Mouse (Mus musculus) lung, embryonic 14.5 days (tissue): ENCODE measurements around the gene Gm11361. TPM values are rescaled to one million over a fixed set of nuclear protein-coding genes. Genes with fewer than 3 reads are reported as not detected.

ENCODE experiments used
- ATAC-seq: fragments of 200-750 bp; cut with Nextera tagmentation; 2 replicates; pipeline ENCODE4 v1.8.0; 2017; ENCODE audit warnings: mild to moderate bottlenecking, moderate TSS enrichment, moderate library complexity; ENCODE audit not compliant: insufficient read depth
- DNase-seq: peaks from one replicate; pipeline ENCODE4 v3.0.0-alpha.2; 2015
- H3K27ac ChIP-seq: fragments of 300-500 bp; sonication (generic); 2 replicates; pipeline ENCODE4 v1.5.1; 2014; ENCODE audit warnings: low read depth, mild to moderate bottlenecking, moderate library complexity
- H3K27me3 ChIP-seq: fragments of 300-500 bp; sonication (generic); 2 replicates; pipeline ENCODE4 v1.6.1; 2014; ENCODE audit warnings: low read length, control low read depth; ENCODE audit not compliant: insufficient read depth
- H3K36me3 ChIP-seq: fragments of 300-500 bp; sonication (generic); 2 replicates; pipeline ENCODE4 v1.6.1; 2014; ENCODE audit warnings: control low read depth; ENCODE audit not compliant: insufficient read depth
- H3K4me1 ChIP-seq: fragments of 300-500 bp; sonication (generic); 2 replicates; pipeline ENCODE4 v1.6.1; 2014; ENCODE audit warnings: antibody characterized with exemption, control low read depth; ENCODE audit not compliant: insufficient read depth
- H3K4me2 ChIP-seq: fragments of 300-500 bp; sonication (generic); 2 replicates; pipeline ENCODE4 v1.6.1; 2014; ENCODE audit warnings: mild to moderate bottlenecking
- H3K4me3 ChIP-seq: fragments of 300-500 bp; sonication (generic); 2 replicates; pipeline ENCODE4 v1.5.1; 2014; ENCODE audit warnings: low read depth, low read length
- H3K9ac ChIP-seq: fragments of 300-500 bp; sonication (generic); 2 replicates; pipeline ENCODE4 v1.6.1; 2014
- H3K9me3 ChIP-seq: fragments of 300-500 bp; sonication (generic); 2 replicates; pipeline ENCODE4 v1.6.1; 2016; ENCODE audit warnings: low read depth, low read length, control low read depth
- CTCF ChIP-seq: IDR thresholded peaks from 2 replicates; pipeline ENCODE4 v1.5.1; 2016; ENCODE audit warnings: antibody characterized with exemption, low read depth
- WGBS: fragments of 180-500 bp; shearing (Covaris S2); extraction: QIAGEN DNeasy Blood & Tissue Kit; methylation state at CpG from one replicate; pipeline ENCODE4 v1.1.7; 2014; 5-methylcytosine and 5-hydroxymethylcytosine counted together
- polyA plus RNA-seq: library from polyadenylated mRNA; unstranded; fragments of >200 nt; fragmentation: Nextera tagmentation; extraction: Ambion mirVana; gene quantifications from 2 replicates; pipeline ENCODE4 v1.2.1, GENCODE M21; 2014

Gene Gm11361
- polyA plus RNA-seq = 3.0 and 6.1 TPM in 2 replicates

- ATAC-seq = no peak
- WGBS = 93% methylated on average over 3 of the region's 3 CpGs
- H3K9me3 ChIP-seq = no peaks in the 10 kb centered on the region
Measured at GRCm38 (mm10) chr13:28257228-28257627, at the start of gene Gm11361. Gm11361 (plus strand) TSS chr13:28257528.

GRCm38 (mm10) chr13:28264399-28264798 lies 7.1 kb downstream of the Gm11361 start:
- Histone ChIP-seq H3K4me3 (no peak overlapping the region), H3K4me2 (no peak overlapping the region), H3K4me1 (no peaks in the 10 kb centered on the region), H3K27ac (no peak overlapping the region), H3K9me3 (no peaks in the 10 kb centered on the region), H3K9ac (no peak overlapping the region), H3K36me3 (no peaks in the 10 kb centered on the region), H3K27me3 (no peaks in the 10 kb centered on the region)
- WGBS = 15% methylated on average over 1 of the region's 1 CpGs
- TF ChIP-seq CTCF = peak; percentile 52
- no peak for ATAC-seq
- DNase-seq = peak; percentile 57

More at GRCm38 (mm10) chr13:28257228-28257627, at the start of gene Gm11361:
- Histone ChIP-seq H3K4me2 (no peak within 1 kb of the TSS), H3K27ac (no peak within 1 kb of the TSS), H3K9ac (no peak within 1 kb of the TSS), H3K27me3 (no peaks in the 10 kb centered on the region), H3K4me1 (no peaks in the 10 kb centered on the region), H3K36me3 (no peaks in the 10 kb centered on the region), H3K4me3 (no peak within 1 kb of the TSS)
- DNase-seq = no peak
- no peak for TF ChIP-seq CTCF

GRCm38 (mm10) chr13:28287368-28287767 lies 30.0 kb downstream of the Gm11361 start:
- Histone ChIP-seq H3K36me3 (no peaks in the 10 kb centered on the region), H3K27ac (no peak overlapping the region), H3K4me2 (no peak overlapping the region), H3K4me3 (no peak overlapping the region), H3K4me1 (no peaks in the 10 kb centered on the region), H3K27me3 (no peaks in the 10 kb centered on the region), H3K9me3 (no peaks in the 10 kb centered on the region), H3K9ac (no peak overlapping the region)
- no peak for TF ChIP-seq CTCF
- 89% methylated on average over 3 of the region's 3 CpGs for WGBS
- ATAC-seq (no peak), DNase-seq (no peak)

- DNase-seq = no peak
- Histone ChIP-seq H3K27me3 (no peaks in the 10 kb centered on the region), H3K27ac (no peak overlapping the region), H3K4me2 (no peak overlapping the region), H3K9me3 (no peaks in the 10 kb centered on the region), H3K36me3 (no peaks in the 10 kb centered on the region), H3K9ac (no peak overlapping the region), H3K4me3 (no peak overlapping the region), H3K4me1 (no peaks in the 10 kb centered on the region)
- TF ChIP-seq CTCF = no peak
- ATAC-seq = no peak
- 82% methylated on average over 4 of the region's 4 CpGs for WGBS
Measured at GRCm38 (mm10) chr13:28294272-28294671, 36.9 kb downstream of the Gm11361 start.

GRCm38 (mm10) chr13:28294757-28295361 lies 37.5 kb downstream of the Gm11361 start:
- Histone ChIP-seq H3K27ac (no peak overlapping the region), H3K36me3 (no peaks in the 10 kb centered on the region), H3K4me2 (no peak overlapping the region), H3K4me3 (no peak overlapping the region), H3K4me1 (no peaks in the 10 kb centered on the region), H3K27me3 (no peaks in the 10 kb centered on the region), H3K9me3 (no peaks in the 10 kb centered on the region), H3K9ac (no peak overlapping the region)
- peak; percentile 48 for DNase-seq
- TF ChIP-seq CTCF = no peak
- peak; percentile 52; the same call in 1 of the 2 replicates for ATAC-seq
- 12% methylated on average over 3 of the region's 3 CpGs for WGBS

GRCm38 (mm10) chr13:28295492-28295891 lies 38.2 kb downstream of the Gm11361 start:
- Histone ChIP-seq H3K27ac (no peak overlapping the region), H3K4me2 (no peak overlapping the region), H3K36me3 (no peaks in the 10 kb centered on the region), H3K9ac (no peak overlapping the region), H3K9me3 (no peaks in the 10 kb centered on the region), H3K4me3 (no peak overlapping the region), H3K4me1 (no peaks in the 10 kb centered on the region), H3K27me3 (no peaks in the 10 kb centered on the region)
- DNase-seq (no peak), ATAC-seq (no peak)
- TF ChIP-seq CTCF = no peak
- WGBS = 62% methylated on average over 5 of the region's 5 CpGs

- ATAC-seq = no peak
- TF ChIP-seq CTCF = no peak
- H3K4me3 ChIP-seq = no peak overlapping the region
- no peaks in the 10 kb centered on the region for H3K4me1 ChIP-seq
- H3K36me3 ChIP-seq = no peaks in the 10 kb centered on the region
- DNase-seq = no peak
- H3K4me2 ChIP-seq = no peak overlapping the region
- no peaks in the 10 kb centered on the region for H3K9me3 ChIP-seq
- no peak overlapping the region for H3K27ac ChIP-seq
- WGBS = 30% methylated on average over 2 of the region's 2 CpGs
- no peaks in the 10 kb centered on the region for H3K27me3 ChIP-seq
- H3K9ac ChIP-seq = no peak overlapping the region
Measured at GRCm38 (mm10) chr13:28297098-28297497, 39.8 kb downstream of the Gm11361 start.

GRCm38 (mm10) chr13:28297577-28297976 lies 40.2 kb downstream of the Gm11361 start:
- no peak for ATAC-seq
- Histone ChIP-seq H3K27ac (no peak overlapping the region), H3K27me3 (no peaks in the 10 kb centered on the region), H3K9ac (no peak overlapping the region), H3K4me3 (no peak overlapping the region), H3K36me3 (no peaks in the 10 kb centered on the region), H3K4me2 (no peak overlapping the region), H3K4me1 (no peaks in the 10 kb centered on the region), H3K9me3 (no peaks in the 10 kb centered on the region)
- 45% methylated on average over 2 of the region's 2 CpGs for whole genome bisulfite sequencing
- TF ChIP-seq CTCF = no peak
- no peak for DNase-seq

Other genes with a start within 250 kb of the Gm11361 start
- gene Prl4a1, start 241.3 kb upstream of the Gm11361 start, polyA plus RNA-seq = not detected in 2 replicates
- gene Prl5a1, start 115.0 kb upstream of the Gm11361 start, polyA plus RNA-seq = not detected in 2 replicates